Mouse (Mus musculus) adrenal gland, postnatal 4 days (tissue): Measurements from ENCODE around the gene Sp4. TPM values are rescaled to one million over a fixed set of nuclear protein-coding genes. Genes with fewer than 3 reads are reported as not detected.
A peak's percentile ranks its signal among the peaks of the same experiment; 100 is the strongest.

Experiments used
- DNase-seq, 2 experiments: peaks; one replicate each; pipeline ENCODE4 v3.0.0; 2021 to 2022; ENCODE audit warnings: low spot score in 2 of 2, mixed read lengths in 2 of 2
- long read RNA-seq, 2 experiments: library from polyadenylated mRNA; stranded (forward); transcript quantifications; one replicate each; pipeline ENCODE4 v2.0.0; 2021
- total RNA-seq, 2 experiments: library from RNA; stranded (reverse); gene quantifications; 2 replicates each; pipeline ENCODE4 v1.2.3; 2021

The Sp4 gene
- total RNA-seq = 10 to 100 TPM; 12.3 to 13.7 TPM
- long read RNA-seq, experiment 1 = 0 reads
- long read RNA-seq, experiment 2, partial matches to known transcripts = 4 of 6 reads
- long read RNA-seq, experiment 2, other reads (novel, unspliced or antisense) = 2 of 6 reads

DNA sequence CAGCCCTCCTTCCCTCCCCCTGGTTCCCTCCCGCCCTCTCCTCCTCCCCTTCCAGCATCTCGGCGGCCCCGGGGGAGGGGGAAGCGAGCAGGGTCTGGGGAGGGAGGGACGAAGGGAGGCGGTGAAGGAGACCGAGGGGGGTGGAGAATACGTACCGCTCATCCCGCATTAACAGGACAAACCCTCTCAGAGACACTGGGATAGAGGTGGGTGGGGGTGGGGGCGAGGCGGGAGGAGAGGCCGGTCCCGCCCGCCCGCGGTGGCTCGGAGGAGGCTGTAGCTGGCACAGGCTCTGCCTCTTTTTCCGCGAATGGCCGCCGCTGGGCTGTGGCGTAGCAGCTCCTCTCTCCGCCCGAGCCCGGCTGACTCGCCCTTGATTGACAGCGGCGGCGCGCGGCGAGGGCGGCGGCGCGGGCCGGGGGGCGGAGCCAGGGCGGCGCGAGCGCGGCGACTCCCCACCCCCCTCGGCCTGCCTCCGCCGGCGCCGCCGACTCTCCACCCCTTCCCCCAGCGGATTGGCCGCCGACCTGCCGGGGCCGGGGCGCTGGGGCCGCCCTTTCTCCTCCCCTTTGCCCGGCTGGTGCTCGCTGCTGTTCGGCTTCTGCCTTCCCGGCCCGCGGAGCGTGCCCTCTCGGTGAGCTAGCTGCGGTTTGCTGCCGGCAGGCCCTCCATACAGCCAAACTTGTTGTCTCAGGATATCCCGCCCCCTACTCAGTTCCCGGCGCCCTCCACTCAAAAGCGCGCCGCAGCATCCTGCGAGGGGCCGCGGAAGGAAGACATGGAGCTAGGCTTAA, at the start of gene Sp4:
Sp4 (minus strand) TSS at position 369 of the 794 bp plus-strand sequence.
- peak; percentile 81 to 83 for DNase-seq

DNA sequence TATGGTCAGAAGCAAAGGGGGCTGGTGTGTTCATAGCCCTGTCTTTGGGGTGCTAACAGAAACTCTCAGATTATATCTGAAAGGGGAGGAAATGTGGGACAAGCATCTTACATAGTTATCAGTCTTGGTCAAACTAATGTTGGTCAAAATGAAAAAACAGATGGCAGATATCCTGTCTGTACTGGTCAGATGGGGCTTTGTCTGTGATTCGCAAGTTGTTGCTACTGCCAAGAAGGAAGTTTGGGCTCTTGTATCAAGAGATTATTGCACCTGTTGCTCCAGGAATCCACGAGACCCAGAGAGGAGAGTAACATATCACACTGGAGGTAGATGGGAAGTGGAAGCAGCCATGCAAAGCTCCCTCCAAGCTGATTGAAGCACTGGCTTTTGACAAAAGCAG, 37.9 kb upstream of the Sp4 start:
- DNase-seq = no peak

DNA sequence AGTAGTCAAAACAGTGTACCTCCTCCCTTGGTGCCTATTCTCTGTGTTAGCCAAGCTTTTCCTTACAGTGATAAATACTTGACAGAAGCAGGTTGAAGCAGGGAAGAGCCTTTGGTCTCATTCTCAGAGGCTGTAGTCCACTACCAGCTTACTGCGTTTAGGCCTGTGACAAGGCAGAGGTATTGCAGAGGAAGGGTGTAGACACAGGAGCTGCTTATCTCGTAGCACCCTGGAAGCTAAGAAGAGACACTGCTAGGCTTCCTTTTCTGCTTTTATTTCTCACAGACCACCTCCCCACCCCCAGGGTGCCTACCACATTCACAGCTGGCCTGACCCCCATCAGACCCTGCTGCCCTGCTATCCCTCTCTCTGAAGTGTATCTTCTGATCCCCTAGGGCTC, 37.0 kb upstream of the Sp4 start:
- DNase-seq = no peak

DNA sequence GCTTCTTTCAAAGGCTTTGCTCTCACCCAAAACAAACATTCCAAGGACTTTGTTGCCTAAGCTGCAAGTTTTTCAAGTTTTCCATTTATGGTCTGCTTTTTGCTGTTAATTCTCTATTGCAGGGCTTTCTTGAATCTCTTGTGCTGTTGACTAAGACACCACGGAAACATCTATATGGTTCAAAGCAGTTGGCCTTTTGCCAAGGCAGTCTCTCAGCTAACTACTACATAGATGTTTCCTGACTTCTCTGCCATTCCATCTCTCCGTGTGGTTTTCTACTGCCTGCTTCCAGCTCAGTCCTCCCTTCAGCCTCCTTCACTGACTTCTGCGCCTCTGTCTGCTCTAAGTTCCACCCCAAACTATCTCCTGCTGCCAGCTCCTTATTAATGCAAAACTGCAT, 36.1 kb upstream of the Sp4 start:
- no peak for DNase-seq

DNA sequence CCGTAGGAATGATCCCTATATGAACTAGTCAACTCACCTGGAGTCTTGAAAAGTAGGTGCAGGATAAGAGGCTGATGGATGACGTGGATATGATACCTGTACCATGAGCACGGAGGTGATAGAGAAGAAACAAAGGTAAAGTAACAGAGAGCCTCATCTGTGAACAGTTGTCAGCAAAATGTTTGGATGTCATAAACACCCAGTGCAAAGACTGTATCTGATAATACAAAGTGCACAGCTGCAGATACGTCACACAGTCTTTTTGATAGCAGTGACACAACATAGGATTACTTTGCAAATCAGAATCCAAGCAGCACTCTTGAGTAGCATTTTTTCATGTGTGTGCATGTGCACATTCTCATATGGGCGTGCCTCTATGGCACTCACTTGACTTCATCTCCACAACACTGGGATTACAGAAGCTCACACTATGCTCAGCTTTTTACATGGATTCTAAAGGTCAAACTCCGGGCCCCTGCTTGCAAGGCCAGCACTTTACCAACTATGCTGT, 27.6 kb upstream of the Sp4 start:
- no peak for DNase-seq

DNA sequence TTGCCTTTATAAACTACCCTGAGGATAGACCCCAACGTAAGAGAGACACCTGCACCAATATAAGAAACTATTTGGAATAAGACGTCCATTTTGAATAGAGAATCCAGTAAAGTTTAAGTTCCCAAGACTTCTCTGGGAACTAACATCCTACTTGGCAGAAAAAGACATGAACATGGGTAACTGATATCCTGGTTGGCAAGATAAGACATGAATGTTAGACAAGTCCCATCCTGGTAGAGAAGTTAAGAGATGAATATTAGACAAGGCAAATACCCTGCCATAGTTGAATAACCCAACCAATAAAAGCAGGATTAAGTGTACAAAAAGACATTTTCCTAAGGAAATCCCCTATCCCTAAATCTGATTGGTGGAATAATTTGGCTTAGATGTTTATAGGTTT, 26.3 kb upstream of the Sp4 start:
- DNase-seq = no peak

DNA sequence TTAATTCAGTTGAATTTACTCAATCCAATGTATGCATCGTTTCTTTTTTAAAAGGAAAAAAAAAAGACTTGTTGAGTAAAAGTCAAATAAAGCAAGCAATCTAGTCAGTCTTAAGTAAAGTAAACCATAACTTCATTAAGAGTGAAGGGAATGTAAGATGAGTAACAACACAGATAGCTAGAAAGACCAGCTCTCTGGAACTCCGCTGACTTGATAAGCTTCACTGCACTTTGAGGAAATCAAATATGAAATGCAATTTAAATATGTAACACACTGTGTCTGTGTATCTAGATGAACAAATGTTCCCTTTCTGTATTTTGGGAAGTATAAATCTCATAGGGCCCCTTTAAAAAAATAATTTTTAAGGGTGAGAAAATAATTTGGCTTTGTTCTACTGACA, 24.9 kb upstream of the Sp4 start:
- DNase-seq = no peak

DNA sequence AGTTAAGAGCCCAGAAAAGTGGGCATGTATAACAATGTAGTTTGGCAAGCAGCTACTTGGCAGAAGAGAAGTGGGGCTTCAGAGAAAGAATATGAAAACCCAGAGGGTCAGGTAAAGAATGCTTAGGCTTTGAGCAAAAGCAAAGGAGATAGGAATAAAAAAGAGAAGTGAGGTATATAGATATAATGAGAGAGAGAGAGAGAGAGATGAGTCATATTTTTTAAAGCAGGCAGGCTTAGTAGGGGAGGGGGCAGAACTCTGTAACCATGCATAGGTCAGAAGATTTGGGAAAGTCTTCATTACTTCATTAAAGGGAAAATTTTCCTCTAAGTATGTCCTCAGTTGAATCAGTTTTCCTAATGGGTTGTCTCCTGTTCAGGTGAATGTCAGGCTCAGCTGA, 18.8 kb upstream of the Sp4 start:
- DNase-seq = no peak

DNA sequence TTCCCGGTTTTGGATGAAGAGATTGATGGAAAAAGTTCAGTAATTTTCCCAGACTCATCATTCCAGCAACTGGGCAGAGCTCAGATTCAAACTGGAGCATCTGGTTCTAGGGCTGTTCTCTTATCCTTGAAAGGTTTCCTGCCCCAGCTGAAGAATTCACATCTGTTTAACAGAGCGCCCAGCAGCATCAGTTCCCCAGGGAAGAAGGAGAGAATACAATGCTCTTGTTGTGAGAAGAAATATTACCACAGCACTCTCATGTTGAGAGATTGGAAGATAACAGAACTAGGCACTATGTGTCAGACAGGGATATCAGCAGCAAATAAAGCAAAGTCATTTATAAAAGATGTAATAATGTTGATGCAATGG, 13.2 kb upstream of the Sp4 start:
- DNase-seq = no peak

DNA sequence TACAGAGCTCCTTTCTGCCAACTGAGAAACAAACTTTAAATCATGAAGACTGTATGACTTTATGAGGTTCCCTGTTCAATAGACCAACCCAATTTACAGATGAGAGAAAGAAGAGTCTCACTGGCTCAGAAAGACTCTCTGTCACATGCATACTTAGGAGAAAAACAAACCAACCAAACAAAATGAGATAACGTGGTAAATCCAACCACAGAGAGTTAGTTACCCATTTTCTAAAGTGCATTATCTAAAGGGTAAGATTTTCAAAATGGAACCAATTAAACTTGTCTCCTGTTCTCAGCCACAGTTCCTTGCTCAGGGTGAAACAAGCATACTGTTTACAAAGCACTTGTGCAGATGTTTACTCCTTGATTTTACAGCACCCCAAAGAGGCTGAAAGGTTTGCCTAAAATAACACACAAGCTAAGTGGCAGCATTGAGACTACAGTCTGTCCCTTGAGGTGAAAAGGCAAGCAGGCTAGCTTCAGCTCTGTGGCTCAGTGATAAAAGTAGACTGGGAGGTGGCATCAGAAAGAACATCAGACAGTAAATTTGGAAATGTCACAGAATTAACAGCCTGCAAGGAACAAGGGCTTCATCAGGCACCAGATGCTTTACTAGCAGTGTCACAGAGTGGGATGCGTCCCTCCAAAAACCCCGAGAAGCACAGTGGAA, 12.7 kb upstream of the Sp4 start:
- no peak for DNase-seq

DNA sequence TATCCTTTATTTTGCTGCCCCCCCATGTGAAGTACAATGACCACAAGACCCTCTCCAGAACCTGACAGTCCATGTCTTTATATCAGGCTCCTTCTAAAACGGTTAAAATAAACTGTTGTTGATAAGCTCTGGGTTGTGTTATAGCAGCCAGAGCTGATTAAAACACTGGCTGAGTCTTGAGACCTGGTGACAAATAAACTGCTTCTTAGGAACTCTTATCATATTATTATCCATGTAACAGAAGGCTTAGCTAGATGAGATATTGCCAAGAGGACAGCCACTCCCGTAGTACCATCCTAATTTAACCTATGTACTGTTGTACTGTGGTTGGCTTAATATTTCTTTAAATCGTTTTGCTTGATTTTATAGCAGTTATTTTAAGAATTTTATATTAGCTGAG, 2.3 kb upstream of the Sp4 start:
- DNase-seq = no peak

DNA sequence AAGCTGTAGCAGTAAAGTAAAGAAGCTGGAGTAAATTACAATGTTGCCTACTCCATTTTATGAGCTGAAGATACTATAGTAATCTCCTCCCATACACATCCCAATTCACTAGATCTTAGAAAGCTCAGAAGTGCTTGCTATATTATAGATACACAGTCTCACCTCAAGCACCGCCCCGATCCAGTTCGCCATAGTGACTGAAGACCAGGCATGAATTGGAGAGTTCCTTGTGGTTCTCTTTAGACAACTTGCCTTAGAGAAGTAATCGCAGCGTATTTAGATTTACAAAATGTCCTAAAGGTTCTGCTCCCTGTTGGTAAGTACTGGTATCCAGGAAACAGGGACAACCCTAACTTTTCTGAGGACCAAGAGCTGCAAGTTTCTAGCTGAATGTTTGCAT, 1.8 kb upstream of the Sp4 start:
- no peak for DNase-seq

DNA sequence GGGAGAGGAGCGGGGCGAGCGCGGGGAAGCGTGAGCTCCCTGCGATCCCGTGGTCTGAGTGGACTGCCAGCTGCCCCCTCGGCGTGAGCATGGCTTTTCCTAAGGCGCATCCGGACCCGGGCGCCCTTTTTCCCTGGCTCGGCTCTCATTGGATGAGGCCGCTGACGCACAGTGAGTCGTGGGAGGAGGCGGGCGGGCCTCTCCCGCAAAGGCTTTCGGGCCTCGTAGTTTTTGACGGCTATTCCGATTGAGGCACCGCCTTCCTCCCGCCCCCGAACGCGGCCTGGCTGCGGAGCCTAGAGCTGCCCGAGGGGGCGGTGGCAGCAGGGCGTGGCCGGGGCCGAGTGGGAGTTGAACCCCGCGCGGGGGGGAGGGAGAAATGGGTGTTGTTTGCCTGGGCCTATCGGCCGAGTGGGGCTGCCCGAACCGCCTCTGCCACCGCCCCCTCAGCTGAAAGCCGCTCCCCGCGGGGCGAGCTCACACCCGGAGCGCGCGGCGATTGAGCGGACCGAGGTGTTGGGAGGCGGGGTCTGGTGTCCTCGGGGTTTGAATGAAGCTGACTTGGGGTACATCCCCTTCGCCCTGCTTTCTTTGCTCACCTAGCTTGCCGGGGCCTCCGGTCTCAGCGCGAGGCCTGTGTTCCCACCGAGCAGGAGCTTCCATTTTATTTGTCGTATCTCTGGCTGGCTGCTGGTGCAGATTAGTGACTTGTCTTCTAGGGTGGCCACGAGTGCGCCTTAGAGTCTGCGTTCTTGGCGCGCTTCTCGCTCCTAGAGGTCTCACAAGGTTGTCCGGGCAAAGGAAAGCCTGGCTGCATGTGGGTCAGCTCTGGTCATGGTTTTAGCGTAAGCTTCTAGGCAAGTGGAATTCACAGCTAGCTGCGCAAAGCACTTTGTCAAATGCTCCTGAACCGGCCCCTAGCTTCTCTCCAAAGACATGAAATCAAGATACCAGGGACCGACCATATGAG, 911 bp upstream of the Sp4 start:
- DNase-seq = peak; percentile 97 to 100

DNA sequence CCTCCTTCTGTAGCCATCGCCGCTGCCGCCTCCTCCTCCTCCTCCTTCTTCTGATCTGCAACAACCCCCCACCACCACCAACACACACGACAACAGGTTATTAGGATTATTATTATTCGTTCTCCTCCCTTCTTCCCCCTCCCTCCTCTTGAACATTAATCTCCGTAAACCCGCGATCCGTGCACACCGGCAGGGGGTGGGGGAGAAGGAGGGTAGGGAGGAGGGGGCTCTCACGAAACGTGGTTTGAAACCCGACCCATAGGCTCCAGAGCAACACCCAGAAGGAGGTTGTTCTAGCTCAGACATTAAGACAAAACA, 527 bp downstream of the Sp4 start:
- no peak for DNase-seq

DNA sequence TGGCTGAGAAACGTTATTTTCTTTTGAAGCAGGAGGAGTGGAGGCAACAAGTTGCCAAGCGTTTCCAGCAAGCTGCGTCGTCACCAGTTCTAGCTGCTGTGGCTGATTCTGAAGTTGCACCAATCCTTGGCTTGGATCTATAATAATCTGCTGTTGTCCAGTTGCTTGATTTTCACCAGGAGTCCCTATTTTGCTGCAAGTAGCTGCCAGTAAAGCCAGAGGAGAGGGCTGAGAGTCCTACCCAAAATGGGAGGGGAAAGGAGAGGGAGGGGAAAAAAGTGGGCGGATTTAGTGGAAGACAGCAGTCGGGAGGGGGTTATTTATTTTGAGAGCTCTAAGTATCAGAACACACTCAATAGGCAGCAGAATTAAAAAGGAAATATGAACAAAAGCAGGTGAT, 1.3 kb downstream of the Sp4 start:
- no peak for DNase-seq

DNA sequence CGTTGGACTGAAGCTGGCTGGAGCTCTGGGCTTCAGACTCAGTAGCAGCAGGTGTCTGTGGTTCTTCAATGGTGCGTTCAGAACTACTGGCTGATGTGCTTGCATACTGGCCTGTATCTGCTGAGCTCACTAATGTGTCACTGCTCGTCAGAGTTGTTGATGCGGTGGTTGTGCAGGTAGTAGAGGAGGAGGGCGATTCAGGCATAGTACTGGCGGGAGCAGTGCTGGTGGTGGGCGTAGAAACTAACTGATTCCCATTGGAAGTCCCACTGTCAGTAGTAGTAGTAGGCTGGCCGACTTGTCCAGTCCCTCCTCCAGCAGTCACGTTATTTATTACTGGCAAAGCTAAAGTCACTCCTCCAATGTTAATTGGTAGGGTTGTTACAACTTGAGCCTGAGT, 2.1 kb downstream of the Sp4 start:
- no peak for DNase-seq

DNA sequence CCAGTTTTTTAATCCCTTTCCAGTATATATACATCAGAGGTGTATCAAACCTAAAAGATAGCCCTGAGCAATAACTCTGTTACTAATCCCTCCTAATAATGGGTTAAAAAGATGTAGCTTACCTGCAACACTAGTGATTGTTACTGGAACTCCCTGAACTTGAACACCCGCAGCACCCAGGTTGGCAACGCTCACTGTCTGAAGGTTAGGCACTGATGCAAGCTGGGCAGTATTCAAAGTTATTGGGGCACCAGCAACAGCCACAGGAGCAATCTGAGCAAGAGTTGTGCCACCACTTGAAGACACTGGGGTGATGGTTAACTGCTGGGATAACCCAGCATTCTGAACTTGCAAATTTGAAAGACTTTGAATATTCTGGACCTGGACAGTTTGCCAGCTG, 2.7 kb downstream of the Sp4 start:
- no peak for DNase-seq

DNA sequence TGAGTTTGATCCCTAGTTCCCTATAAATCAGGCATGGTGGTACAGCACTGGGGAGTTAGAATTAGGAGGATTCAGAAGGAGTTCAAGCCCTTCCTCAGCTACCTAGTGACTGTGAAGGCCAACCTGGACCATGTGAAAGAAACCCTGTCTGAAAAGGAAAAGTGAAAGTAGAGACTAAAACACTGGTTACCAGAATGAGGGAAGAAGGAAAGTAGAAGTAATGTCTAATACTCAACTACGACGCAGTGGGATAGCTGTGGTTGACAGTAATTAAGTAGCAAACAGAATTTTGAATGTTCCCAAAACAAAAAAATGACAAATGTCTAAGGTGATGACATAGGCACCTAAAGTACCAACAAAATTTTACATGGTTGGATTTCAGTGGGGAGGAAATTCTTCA, 5.0 kb downstream of the Sp4 start:
- no peak for DNase-seq

DNA sequence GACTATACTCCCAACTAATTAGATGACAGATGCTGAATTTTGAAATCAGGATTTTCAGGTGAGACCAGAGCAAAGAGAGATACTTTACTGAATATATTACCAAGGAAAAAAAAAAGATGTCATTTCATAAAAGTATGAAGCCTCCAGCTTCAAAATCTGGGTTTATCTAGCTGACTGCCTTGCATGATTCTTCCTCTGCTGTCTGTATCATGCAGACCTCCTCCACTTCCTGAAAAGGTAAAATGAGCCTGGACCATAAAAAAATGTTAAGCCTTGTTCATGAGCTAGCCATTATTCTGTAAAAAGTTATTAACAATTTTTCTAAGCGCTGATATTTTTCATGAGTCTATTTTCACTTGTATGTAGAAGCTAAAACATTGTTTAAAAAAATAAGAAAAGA, 5.4 kb downstream of the Sp4 start:
- no peak for DNase-seq

DNA sequence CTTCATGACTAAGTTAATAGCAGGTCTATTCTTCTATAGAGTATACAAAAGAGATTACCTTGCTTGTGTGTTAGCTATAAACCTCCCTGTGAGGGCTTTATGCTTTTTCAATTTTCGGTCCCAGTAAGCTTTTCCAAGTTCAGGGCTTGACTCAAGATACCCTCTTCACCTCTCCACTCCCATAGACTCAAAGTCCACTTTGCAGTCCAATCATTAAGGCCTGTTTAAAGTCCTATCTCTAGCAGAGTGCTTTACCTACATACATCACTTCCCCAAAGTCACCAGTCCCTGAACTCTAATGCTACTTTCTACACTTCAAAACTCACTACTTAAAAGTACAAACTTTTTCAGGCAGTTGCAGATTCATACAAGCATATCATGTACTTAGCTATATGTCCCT, 12.3 kb downstream of the Sp4 start:
- DNase-seq = no peak

DNA sequence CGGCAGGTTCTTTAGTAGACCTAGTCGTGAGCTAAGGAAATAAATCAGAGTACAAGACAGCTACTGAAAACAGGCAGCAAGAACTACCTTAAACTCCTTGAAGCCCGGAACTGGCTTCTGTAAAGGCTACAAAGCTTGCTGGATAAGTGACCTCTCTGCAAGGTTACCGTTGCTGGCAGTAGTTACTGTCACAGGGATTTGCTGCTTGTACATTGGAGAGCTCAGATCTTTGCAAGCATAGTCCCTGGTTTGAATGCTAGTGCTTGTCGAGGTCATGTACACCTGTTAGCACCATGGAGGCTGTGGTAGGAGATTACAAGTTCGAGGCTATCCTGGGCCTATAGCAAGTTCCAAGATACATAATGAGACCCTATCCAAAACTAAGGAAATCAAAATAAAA, 16.1 kb downstream of the Sp4 start:
- DNase-seq = no peak

DNA sequence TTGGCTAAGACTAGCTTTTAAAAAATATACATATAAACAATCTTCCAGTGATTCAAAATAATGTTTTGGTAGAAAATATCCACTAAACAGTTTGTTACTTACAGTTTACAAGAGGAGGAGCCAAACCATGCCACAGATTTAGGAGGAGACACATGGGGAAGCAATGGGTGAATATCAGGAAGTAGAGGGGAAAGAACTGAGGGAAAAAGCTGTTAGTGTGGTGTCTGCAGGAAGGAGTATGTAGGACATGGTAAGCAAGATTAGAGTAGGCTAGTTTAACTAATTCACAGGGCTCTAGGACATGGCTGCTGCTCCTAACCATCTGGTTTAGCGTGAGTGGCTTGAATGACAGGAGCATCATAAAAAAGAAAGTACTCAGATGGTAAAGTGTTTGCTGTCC, 19.3 kb downstream of the Sp4 start:
- no peak for DNase-seq
